Mouse (Mus musculus) lung, postnatal 0 days (tissue): ENCODE data around the gene Dppa5a. TPM values are rescaled to one million over a fixed set of nuclear protein-coding genes. Genes with fewer than 3 reads are reported as not detected.

Source experiments
- ATAC-seq: fragments of 200-750 bp; cut with Nextera tagmentation; 2 replicates; pipeline ENCODE4 v1.8.0; 2017; ENCODE audit warnings: moderate library complexity
- DNase-seq: peaks from one replicate; pipeline ENCODE4 v3.0.0-alpha.2; 2016; ENCODE audit warnings: low spot score
- H3K27ac ChIP-seq: fragments of 300-500 bp; sonication (generic); 2 replicates; pipeline ENCODE4 v1.5.1; 2014; ENCODE audit warnings: antibody characterized with exemption, mild to moderate bottlenecking, low read length, mixed read lengths
- H3K27me3 ChIP-seq: fragments of 300-500 bp; sonication (generic); replicated peaks from 2 replicates; pipeline ENCODE4 v1.6.1; 2014; ENCODE audit warnings: low read length, mixed read lengths; ENCODE audit not compliant: insufficient read depth
- H3K36me3 ChIP-seq: fragments of 300-500 bp; sonication (generic); 2 replicates; pipeline ENCODE4 v1.6.1; 2014; ENCODE audit warnings: low read length, mixed read lengths; ENCODE audit not compliant: insufficient read depth
- H3K4me1 ChIP-seq: fragments of 300-500 bp; sonication (generic); 2 replicates; pipeline ENCODE4 v1.6.1; 2014; ENCODE audit warnings: antibody characterized with exemption, low read depth, low read length, mixed read lengths; ENCODE audit not compliant: insufficient read depth
- H3K4me2 ChIP-seq: fragments of 300-500 bp; sonication (generic); replicated peaks from 2 replicates; pipeline ENCODE4 v1.6.1; 2014; ENCODE audit warnings: low read depth, mild to moderate bottlenecking, low read length, moderate library complexity, mixed read lengths
- H3K4me3 ChIP-seq: fragments of 300-500 bp; sonication (generic); 2 replicates; pipeline ENCODE4 v1.5.1; 2014; ENCODE audit warnings: low read depth, low read length
- H3K9ac ChIP-seq: fragments of 300-500 bp; sonication (generic); replicated peaks from 2 replicates; pipeline ENCODE4 v1.6.1; 2014; ENCODE audit warnings: low read depth, mild to moderate bottlenecking
- H3K9me3 ChIP-seq: fragments of 300-500 bp; sonication (generic); 2 replicates; pipeline ENCODE4 v1.6.1; 2016; ENCODE audit warnings: low read length, mixed read lengths
- CTCF ChIP-seq: IDR thresholded peaks from 2 replicates; pipeline ENCODE4 v1.5.1; 2016; ENCODE audit warnings: antibody characterized with exemption, mild to moderate bottlenecking
- EP300 ChIP-seq: IDR thresholded peaks from 2 replicates; pipeline ENCODE4 v1.6.1; 2016; ENCODE audit warnings: antibody characterized with exemption, mild to moderate bottlenecking, control low read depth
- WGBS: fragments of 180-500 bp; shearing (Covaris S2); extraction: QIAGEN DNeasy Blood & Tissue Kit; methylation state at CpG from one replicate; pipeline ENCODE4 v1.1.7; 2014; 5-methylcytosine and 5-hydroxymethylcytosine counted together
- polyA plus RNA-seq: library from polyadenylated mRNA; unstranded; fragments of >200 nt; fragmentation: Nextera tagmentation; extraction: Ambion mirVana; gene quantifications from 2 replicates; pipeline ENCODE4 v1.2.1, GENCODE M21; 2015

The Dppa5a gene
- polyA plus RNA-seq, 1 experiment from 2014 or later, result 0.81 TPM

GRCm38 (mm10) chr9:78319499-78319898 is 48.5 kb downstream of the Dppa5a start:
- ATAC-seq (no peak), DNase-seq (peak; percentile 24)
- H3K27me3 ChIP-seq, result no peaks in the 10 kb centered on the region

More at GRCm38 (mm10) chr9:78319499-78319898, 48.5 kb downstream of the Dppa5a start:
- Histone ChIP-seq H3K4me2 (no peak overlapping the region), H3K36me3 (no peaks in the 10 kb centered on the region), H3K27ac (no peak overlapping the region), H3K4me1 (no peaks in the 10 kb centered on the region), H3K4me3 (no peak overlapping the region), H3K9me3 (no peaks in the 10 kb centered on the region), H3K9ac (no peak overlapping the region)
- no peak for TF ChIP-seq EP300
- peak; percentile 65 for TF ChIP-seq CTCF
- WGBS, result 23% methylated on average over 1 of the region's 1 CpGs

Other genes with a start within 250 kb of the Dppa5a start
- 107 and 112 TPM in 2 replicates for gene Gsta4, start 185.4 kb downstream of the Dppa5a start, polyA plus RNA-seq
- gene Gsta1, start 137.5 kb downstream of the Dppa5a start, polyA plus RNA-seq, result 0.97 and 1.2 TPM in 2 replicates
- gene Gm3776, start 111.0 kb downstream of the Dppa5a start, polyA plus RNA-seq, result 0.51 and 0.62 TPM in 2 replicates
- 0.29 and 0.68 TPM in 2 replicates for gene Gm10639, start 78.3 kb downstream of the Dppa5a start, polyA plus RNA-seq
- gene Omt2a, start 53.4 kb downstream of the Dppa5a start, polyA plus RNA-seq, result not detected in 2 replicates
- gene Omt2b, start 40.6 kb downstream of the Dppa5a start, polyA plus RNA-seq, result not detected in 2 replicates
- 4.8 and 4.9 TPM in 2 replicates for gene Gsta2, start 12.4 kb downstream of the Dppa5a start, polyA plus RNA-seq
- 3.3 and 4.1 TPM in 2 replicates for gene Ooep, start 10.5 kb upstream of the Dppa5a start, polyA plus RNA-seq
- gene Ddx43, start 27.6 kb upstream of the Dppa5a start, polyA plus RNA-seq, result 0.05 TPM in 1 of 2 replicates, not detected in the other
- 0.86 TPM in 2 replicates for gene Cgas, start 75.1 kb upstream of the Dppa5a start, polyA plus RNA-seq
- 11.2 and 12.2 TPM in 2 replicates for gene Mto1, start 80.0 kb upstream of the Dppa5a start, polyA plus RNA-seq
- gene Gm17324, start 80.6 kb upstream of the Dppa5a start, polyA plus RNA-seq, result 0.80 and 0.88 TPM in 2 replicates
- gene Eef1a1, start 121.0 kb upstream of the Dppa5a start, polyA plus RNA-seq, result 2,930 and 3,003 TPM in 2 replicates
- 19.9 TPM in 2 replicates for gene Slc17a5, start 219.9 kb upstream of the Dppa5a start, polyA plus RNA-seq
- gene Cd109, start 247.4 kb upstream of the Dppa5a start, polyA plus RNA-seq, result 2.7 TPM in 2 replicates